Mouse (Mus musculus) gastrocnemius, postnatal 10 days (tissue): ENCODE measurements around the gene Smarca5. TPM values are rescaled to one million over a fixed set of nuclear protein-coding genes. Genes with fewer than 3 reads are reported as not detected.

Experiments
- DNase-seq: peaks from one replicate; pipeline ENCODE4 v3.0.0; 2021; ENCODE audit warnings: mixed read lengths
- total RNA-seq, 2 experiments: library from RNA; stranded (reverse); gene quantifications; 2 replicates each; pipeline ENCODE4 v1.2.3; 2021

Smarca5 gene
- total RNA-seq, 2 experiments from 2014 or later, result 33.0 to 36.1 TPM

GRCm38 (mm10) chr8:80669277-80669901 is 69.9 kb downstream of the Smarca5 start:
- no peak for DNase-seq

- no peak for DNase-seq
Observed at GRCm38 (mm10) chr8:80663476-80663875, 75.8 kb downstream of the Smarca5 start.

- DNase-seq, result no peak
Observed at GRCm38 (mm10) chr8:80661055-80661454, 78.2 kb downstream of the Smarca5 start.

- no peak for DNase-seq
Observed at GRCm38 (mm10) chr8:80657639-80658038, 81.7 kb downstream of the Smarca5 start.

Other genes starting within 250 kb of the Smarca5 start
- 1 to 10 TPM in 1 of 2 experiments, under 1 TPM in 1; 0.12 to 2.4 TPM for gene Gypa, start 245.7 kb downstream of the Smarca5 start, total RNA-seq
- not detected for gene Frem3, start 128.4 kb downstream of the Smarca5 start, total RNA-seq
- 10 to 100 TPM; 20.0 to 23.0 TPM for gene Gab1, start 141.0 kb upstream of the Smarca5 start, total RNA-seq